Mouse (Mus musculus) MEL (cell line): ENCODE data around the gene Acpp.

Experiments
- E2F4 ChIP-seq: IDR thresholded peaks from 2 replicates; pipeline ENCODE4 v1.6.1; 2011; ENCODE audit warnings: low read depth, low read length, improper control_type of control experiment, borderline replicate concordance
- HCFC1 ChIP-seq: IDR thresholded peaks from 2 replicates; pipeline ENCODE4 v1.6.1; 2012; ENCODE audit warnings: low read depth, mild to moderate bottlenecking, inconsistent platforms, low read length, improper control_type of control experiment, moderate library complexity
- MAFK ChIP-seq: IDR thresholded peaks from 2 replicates; pipeline ENCODE4 v1.6.1; 2011; ENCODE audit warnings: low read depth, mild to moderate bottlenecking, low read length, improper control_type of control experiment, borderline replicate concordance
- MAX ChIP-seq: IDR thresholded peaks from 2 replicates; pipeline ENCODE4 v1.6.1; 2011; ENCODE audit warnings: low read length, improper control_type of control experiment
- NELFE ChIP-seq: IDR thresholded peaks from 2 replicates; pipeline ENCODE4 v1.6.1; 2011; ENCODE audit warnings: low read depth, low read length, improper control_type of control experiment
- POLR2A ChIP-seq, 2 experiments: IDR thresholded peaks; 2 replicates each; pipeline ENCODE4 v1.6.1; 2011 to 2012; ENCODE audit warnings: low read length in 2 of 2, mild to moderate bottlenecking in 2 of 2, control low read depth in 1 of 2, improper control_type of control experiment in 1 of 2, low read depth in 1 of 2, moderate library complexity in 1 of 2; ENCODE audit not compliant: control insufficient read depth in 1 of 2, insufficient read depth in 1 of 2, poor library complexity in 1 of 2
- POLR2AphosphoS2 ChIP-seq: IDR thresholded peaks from 2 replicates; pipeline ENCODE4 v1.6.1; 2011; ENCODE audit warnings: low read length, improper control_type of control experiment
- POLR2AphosphoS5 ChIP-seq: IDR thresholded peaks from 2 replicates; pipeline ENCODE4 v1.6.1; 2012; ENCODE audit warnings: low read depth, borderline replicate concordance, mild to moderate bottlenecking, inconsistent platforms, low read length, moderate library complexity, mixed read lengths
- SMC3 ChIP-seq: IDR thresholded peaks from 2 replicates; pipeline ENCODE4 v1.6.1; 2011; ENCODE audit warnings: low read depth, low read length, improper control_type of control experiment

DNA sequence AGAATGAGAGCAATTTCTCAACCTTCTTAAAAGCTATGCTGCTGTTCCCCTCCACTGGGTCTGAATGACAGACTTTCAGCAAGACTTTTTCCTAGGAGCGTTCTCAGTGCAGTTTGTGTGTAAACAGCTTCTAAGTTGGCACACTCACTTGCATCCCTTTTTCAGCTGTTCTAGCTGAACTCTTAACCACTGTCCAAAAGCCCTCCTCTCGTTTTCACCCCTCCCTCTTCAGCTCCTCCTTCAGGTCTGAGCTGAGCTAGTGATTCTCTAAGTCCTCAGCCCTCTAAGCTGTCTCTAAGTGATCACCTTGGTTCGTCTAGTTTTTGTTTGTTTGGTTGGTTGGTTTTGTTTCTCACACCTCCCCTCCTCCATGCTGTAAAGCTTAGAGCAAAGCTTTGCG, 77.2 kb downstream of the Acpp start:
- TF ChIP-seq NELFE = no peak
- no peak for TF ChIP-seq POLR2AphosphoS5
- no peak for TF ChIP-seq MAFK
- no peak for TF ChIP-seq MAX
- TF ChIP-seq HCFC1 = no peak
- no peak for TF ChIP-seq E2F4
- no peak for TF ChIP-seq POLR2A (IDR thresholded peaks at IDR 0.05; ENCODE audit: control insufficient read depth in 1 of 2, insufficient read depth in 1 of 2, low read depth in 1 of 2, low read length in 2 of 2, poor library complexity in 1 of 2)
- TF ChIP-seq SMC3 = no peak
- no peak for TF ChIP-seq POLR2AphosphoS2
